Mouse (Mus musculus): ENCODE data around the gene Gm21981. TPM values are rescaled to one million over a fixed set of nuclear protein-coding genes. Genes with fewer than 3 reads are reported as not detected.

Gene Gm21981
- polyA plus RNA-seq, 1 experiment from 2014 or later, result 0.60 TPM

- H3K36me3 ChIP-seq (ENCODE audit: control insufficient read depth, insufficient read depth), result peaks cover 17% of the 10 kb centered on the region
- ATAC-seq, result no peak
- no peak overlapping the region for H3K9ac ChIP-seq (replicated peaks; ENCODE audit: low read depth, low read length)
- H3K27me3 ChIP-seq (replicated peaks; ENCODE audit: control insufficient read depth, insufficient read depth, low read length), result no peaks in the 10 kb centered on the region
- WGBS, result 93% methylated on average over 5 of the region's 5 CpGs
- no peak overlapping the region for H3K4me3 ChIP-seq (replicated peaks; ENCODE audit: low read length)
- no peak overlapping the region for H3K4me2 ChIP-seq (ENCODE audit: low read length)
- no peaks in the 10 kb centered on the region for H3K9me3 ChIP-seq (ENCODE audit: control insufficient read depth, low read length)
- no peaks in the 10 kb centered on the region for H3K4me1 ChIP-seq (replicated peaks; ENCODE audit: control insufficient read depth, insufficient read depth, low read length)
- no peak overlapping the region for H3K27ac ChIP-seq (ENCODE audit: low read length)
Measured at GRCm38 (mm10) chr17:47678238-47678637, 16.0 kb downstream of the Gm21981 start.

GRCm38 (mm10) chr17:47676581-47676980 is 17.7 kb downstream of the Gm21981 start:
- peak; percentile 44; the same call in 1 of the 2 replicates for ATAC-seq
- 14% methylated on average over 9 of the region's 9 CpGs for WGBS
- H3K36me3 ChIP-seq (ENCODE audit: control insufficient read depth, insufficient read depth), result peaks cover 5% of the 10 kb centered on the region

DNA sequence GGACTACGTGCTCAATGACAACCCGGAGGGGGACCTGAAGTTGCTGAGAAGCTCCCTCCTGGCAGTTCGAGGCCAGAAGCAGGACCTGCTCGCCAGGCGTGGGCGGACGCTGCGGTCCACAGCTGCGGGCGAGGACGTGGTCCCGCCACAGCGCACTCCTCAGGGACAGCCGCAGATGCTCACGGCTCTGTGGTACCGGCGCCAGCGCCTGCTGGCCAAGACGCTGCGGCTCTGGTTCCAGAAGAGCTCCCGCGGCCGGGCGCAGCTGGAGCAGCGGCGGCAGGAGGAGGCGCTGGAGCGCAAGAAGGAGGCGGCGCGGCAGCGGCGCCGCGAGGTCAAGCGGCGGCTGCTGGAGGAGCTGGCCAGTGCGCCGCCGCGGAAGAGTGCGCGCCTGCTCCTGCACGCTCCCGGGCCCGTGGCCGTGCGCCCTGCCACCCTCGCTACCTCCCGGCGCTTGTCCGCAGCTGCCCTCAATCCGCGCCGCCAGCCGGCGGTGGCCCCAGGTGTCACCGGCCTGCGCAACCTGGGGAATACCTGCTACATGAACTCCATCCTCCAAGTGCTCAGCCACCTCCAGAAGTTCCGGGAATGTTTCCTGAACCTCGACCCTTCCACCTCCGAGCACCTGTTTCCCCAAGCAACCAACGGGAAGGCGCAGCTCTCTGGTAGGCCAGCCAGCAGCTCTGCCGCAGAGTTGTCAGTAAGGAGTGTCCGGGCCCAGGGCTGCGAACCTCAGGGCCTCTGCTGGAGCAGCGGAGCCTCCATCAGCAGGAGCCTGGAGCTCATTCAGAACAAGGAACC is 21.7 kb downstream of the Gm21981 start:
- peaks cover 14% of the 10 kb centered on the region for H3K4me1 ChIP-seq (replicated peaks; ENCODE audit: control insufficient read depth, insufficient read depth, low read length)
- H3K27ac ChIP-seq (ENCODE audit: low read length), result no peak overlapping the region
- WGBS, result 7% methylated on average over 65 of the region's 68 CpGs
- peaks cover 7% of the 10 kb centered on the region; the same call in 1 of the 2 replicates for H3K27me3 ChIP-seq (replicated peaks; ENCODE audit: control insufficient read depth, insufficient read depth, low read length)
- no peaks in the 10 kb centered on the region; the same call in 1 of the 2 replicates for H3K36me3 ChIP-seq (ENCODE audit: control insufficient read depth, insufficient read depth)
- ATAC-seq, result peak; percentile 21; the same call in 1 of the 2 replicates
- H3K4me2 ChIP-seq (ENCODE audit: low read length), result peak overlapping the region; percentile 45
- peak overlapping the region; percentile 38 for H3K9ac ChIP-seq (replicated peaks; ENCODE audit: low read depth, low read length)
- no peaks in the 10 kb centered on the region for H3K9me3 ChIP-seq (ENCODE audit: control insufficient read depth, low read length)
- H3K4me3 ChIP-seq (replicated peaks; ENCODE audit: low read length), result peak overlapping the region; percentile 25

More at GRCm38 (mm10) chr17:47676581-47676980, 17.7 kb downstream of the Gm21981 start:
- no peak overlapping the region for H3K4me3 ChIP-seq (replicated peaks; ENCODE audit: low read length)
- peaks cover 7% of the 10 kb centered on the region; the same call in 1 of the 2 replicates for H3K27me3 ChIP-seq (replicated peaks; ENCODE audit: control insufficient read depth, insufficient read depth, low read length)
- no peak overlapping the region for H3K4me2 ChIP-seq (ENCODE audit: low read length)
- no peak overlapping the region for H3K9ac ChIP-seq (replicated peaks; ENCODE audit: low read depth, low read length)
- peaks cover 6% of the 10 kb centered on the region; the same call in 1 of the 2 replicates for H3K4me1 ChIP-seq (replicated peaks; ENCODE audit: control insufficient read depth, insufficient read depth, low read length)
- peak overlapping the region; percentile 29; the same call in 1 of the 2 replicates for H3K27ac ChIP-seq (ENCODE audit: low read length)
- no peaks in the 10 kb centered on the region for H3K9me3 ChIP-seq (ENCODE audit: control insufficient read depth, low read length)

DNA sequence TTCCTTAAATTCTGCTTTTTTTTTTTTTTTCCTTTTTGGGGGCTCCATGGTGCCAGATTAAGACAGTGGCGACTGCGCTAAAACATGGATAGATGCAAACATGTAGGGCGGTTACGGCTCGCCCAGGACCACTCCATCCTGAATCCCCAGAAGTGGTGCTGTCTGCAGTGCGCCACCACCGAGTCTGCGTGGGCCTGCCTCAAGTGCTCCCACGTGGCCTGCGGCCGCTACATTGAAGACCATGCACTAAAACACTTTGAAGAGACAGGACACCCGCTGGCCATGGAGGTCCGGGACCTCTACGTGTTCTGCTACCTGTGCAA is 22.3 kb downstream of the Gm21981 start:
- H3K9ac ChIP-seq (replicated peaks; ENCODE audit: low read depth, low read length), result peak overlapping the region; percentile 38; the same call in 1 of the 2 replicates
- peak overlapping the region; percentile 25 for H3K4me3 ChIP-seq (replicated peaks; ENCODE audit: low read length)
- peaks cover 7% of the 10 kb centered on the region; the same call in 1 of the 2 replicates for H3K27me3 ChIP-seq (replicated peaks; ENCODE audit: control insufficient read depth, insufficient read depth, low read length)
- H3K4me1 ChIP-seq (replicated peaks; ENCODE audit: control insufficient read depth, insufficient read depth, low read length), result peaks cover 14% of the 10 kb centered on the region
- no peak for ATAC-seq
- no peaks in the 10 kb centered on the region for H3K9me3 ChIP-seq (ENCODE audit: control insufficient read depth, low read length)
- H3K4me2 ChIP-seq (ENCODE audit: low read length), result peak overlapping the region; percentile 45
- WGBS, result 19% methylated on average over 14 of the region's 14 CpGs
- H3K36me3 ChIP-seq (ENCODE audit: control insufficient read depth, insufficient read depth), result no peaks in the 10 kb centered on the region; the same call in 1 of the 2 replicates
- no peak overlapping the region for H3K27ac ChIP-seq (ENCODE audit: low read length)

GRCm38 (mm10) chr17:47669166-47669565 is 25.1 kb downstream of the Gm21981 start:
- Histone ChIP-seq H3K9me3 (ENCODE audit: control insufficient read depth, low read length) (no peaks in the 10 kb centered on the region), H3K4me1 (replicated peaks; ENCODE audit: control insufficient read depth, insufficient read depth, low read length) (peaks cover 14% of the 10 kb centered on the region), H3K36me3 (ENCODE audit: control insufficient read depth, insufficient read depth) (no peaks in the 10 kb centered on the region; the same call in 1 of the 2 replicates), H3K4me3 (replicated peaks; ENCODE audit: low read length) (no peak overlapping the region), H3K4me2 (ENCODE audit: low read length) (no peak overlapping the region), H3K9ac (replicated peaks; ENCODE audit: low read depth, low read length) (no peak overlapping the region), H3K27ac (ENCODE audit: low read length) (no peak overlapping the region), H3K27me3 (replicated peaks; ENCODE audit: control insufficient read depth, insufficient read depth, low read length) (peaks cover 7% of the 10 kb centered on the region; the same call in 1 of the 2 replicates)
- 33% methylated on average over 4 of the region's 4 CpGs for WGBS
- ATAC-seq, result peak; percentile 77

GRCm38 (mm10) chr17:47664474-47664873 is 29.8 kb downstream of the Gm21981 start:
- peaks cover 6% of the 10 kb centered on the region for H3K4me1 ChIP-seq (replicated peaks; ENCODE audit: control insufficient read depth, insufficient read depth, low read length)
- no peaks in the 10 kb centered on the region for H3K36me3 ChIP-seq (ENCODE audit: control insufficient read depth, insufficient read depth)
- no peak for ATAC-seq
- 88% methylated on average over 7 of the region's 7 CpGs for WGBS
- no peak overlapping the region for H3K9ac ChIP-seq (replicated peaks; ENCODE audit: low read depth, low read length)
- no peak overlapping the region for H3K4me3 ChIP-seq (replicated peaks; ENCODE audit: low read length)
- no peak overlapping the region for H3K4me2 ChIP-seq (ENCODE audit: low read length)
- H3K27me3 ChIP-seq (replicated peaks; ENCODE audit: control insufficient read depth, insufficient read depth, low read length), result no peaks in the 10 kb centered on the region
- H3K9me3 ChIP-seq (ENCODE audit: control insufficient read depth, low read length), result no peaks in the 10 kb centered on the region
- H3K27ac ChIP-seq (ENCODE audit: low read length), result no peak overlapping the region

GRCm38 (mm10) chr17:47663009-47663713 is 31.1 kb downstream of the Gm21981 start:
- Histone ChIP-seq H3K36me3 (ENCODE audit: control insufficient read depth, insufficient read depth) (no peaks in the 10 kb centered on the region), H3K4me2 (ENCODE audit: low read length) (no peak overlapping the region), H3K27me3 (replicated peaks; ENCODE audit: control insufficient read depth, insufficient read depth, low read length) (no peaks in the 10 kb centered on the region), H3K9me3 (ENCODE audit: control insufficient read depth, low read length) (no peaks in the 10 kb centered on the region), H3K27ac (ENCODE audit: low read length) (no peak overlapping the region), H3K9ac (replicated peaks; ENCODE audit: low read depth, low read length) (no peak overlapping the region), H3K4me1 (replicated peaks; ENCODE audit: control insufficient read depth, insufficient read depth, low read length) (no peaks in the 10 kb centered on the region), H3K4me3 (replicated peaks; ENCODE audit: low read length) (no peak overlapping the region)
- WGBS, result 20% methylated on average over 9 of the region's 9 CpGs
- ATAC-seq, result peak; percentile 54

- no peak overlapping the region for H3K4me3 ChIP-seq (replicated peaks; ENCODE audit: low read length)
- no peak for ATAC-seq
- no peak overlapping the region for H3K27ac ChIP-seq (ENCODE audit: low read length)
- no peak overlapping the region for H3K9ac ChIP-seq (replicated peaks; ENCODE audit: low read depth, low read length)
- no peaks in the 10 kb centered on the region for H3K27me3 ChIP-seq (replicated peaks; ENCODE audit: control insufficient read depth, insufficient read depth, low read length)
- no peaks in the 10 kb centered on the region for H3K36me3 ChIP-seq (ENCODE audit: control insufficient read depth, insufficient read depth)
- 90% methylated on average over 3 of the region's 3 CpGs for WGBS
- H3K9me3 ChIP-seq (ENCODE audit: control insufficient read depth, low read length), result no peaks in the 10 kb centered on the region
- no peak overlapping the region for H3K4me2 ChIP-seq (ENCODE audit: low read length)
- H3K4me1 ChIP-seq (replicated peaks; ENCODE audit: control insufficient read depth, insufficient read depth, low read length), result no peaks in the 10 kb centered on the region
Measured at GRCm38 (mm10) chr17:47658741-47659243, 35.5 kb downstream of the Gm21981 start.

DNA sequence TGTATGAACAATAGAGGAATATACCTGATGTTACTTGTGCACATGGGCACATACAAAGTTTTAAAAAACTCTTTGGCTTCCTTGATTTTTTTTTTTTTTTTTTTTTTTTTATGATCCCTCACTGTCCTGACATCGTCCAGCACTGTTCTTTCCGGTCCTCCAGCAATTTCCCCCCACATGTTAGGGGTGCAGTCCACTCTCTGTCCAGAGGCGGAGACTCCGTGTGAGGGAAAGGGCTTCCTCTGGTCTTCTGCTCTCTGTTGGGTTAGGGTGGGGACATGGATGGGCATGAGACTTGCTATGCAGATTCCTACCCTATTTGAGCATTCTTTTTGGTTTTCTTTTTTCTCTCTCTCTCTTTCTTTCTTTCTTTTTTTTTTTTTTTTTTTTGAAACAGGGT is 36.4 kb downstream of the Gm21981 start:
- Histone ChIP-seq H3K9me3 (ENCODE audit: control insufficient read depth, low read length) (no peaks in the 10 kb centered on the region), H3K4me2 (ENCODE audit: low read length) (no peak overlapping the region), H3K9ac (replicated peaks; ENCODE audit: low read depth, low read length) (no peak overlapping the region), H3K36me3 (ENCODE audit: control insufficient read depth, insufficient read depth) (no peaks in the 10 kb centered on the region), H3K4me3 (replicated peaks; ENCODE audit: low read length) (no peak overlapping the region), H3K27me3 (replicated peaks; ENCODE audit: control insufficient read depth, insufficient read depth, low read length) (no peaks in the 10 kb centered on the region), H3K27ac (ENCODE audit: low read length) (no peak overlapping the region), H3K4me1 (replicated peaks; ENCODE audit: control insufficient read depth, insufficient read depth, low read length) (no peaks in the 10 kb centered on the region)
- no peak for ATAC-seq
- 85% methylated on average over 4 of the region's 4 CpGs for WGBS
